Mouse (Mus musculus) liver, embryonic 14.5 days (tissue): ENCODE data around the gene Nbeal2.

Source experiments
- CTCF ChIP-seq: IDR thresholded peaks from 2 replicates; pipeline ENCODE4 v1.5.1; 2016; ENCODE audit warnings: antibody characterized with exemption, low read depth, control low read depth
- EP300 ChIP-seq: IDR thresholded peaks from 2 replicates; pipeline ENCODE4 v1.6.1; 2016; ENCODE audit warnings: antibody characterized with exemption, low read depth

GRCm38 (mm10) chr9:110682255-110682654, 28.3 kb upstream of the Nbeal2 start:
- no peak for TF ChIP-seq CTCF
- TF ChIP-seq EP300, result no peak
